In genomic region chr7:98800435-98800834, GRCm38 (mm10) we compare ENCODE assay signal across 19 mouse cellular contexts. TPM values are rescaled to one million over a fixed set of nuclear protein-coding genes. Genes with fewer than 3 reads are reported as not detected.
DNase-seq lines count a peak whose midpoint lies in the region; ATAC-seq lines count a peak whose summit lies in the region.
"Had no signal": no experiment of that assay in that cellular context is flagged by ENCODE, and none has a peak within 500 bp of the region (broad histone marks: within the 10 kb centered on the region; RNA-seq: fewer than 3 reads in every experiment).

No protein-coding gene starts in this region.

- no peak for ATAC-seq in heart, embryonic 13.5 days (ENCODE audit: extremely low read depth, insufficient number of reproducible peaks, low FRiP score, low TSS enrichment)
- no peak for ATAC-seq in midbrain, embryonic 15.5 days (replicated peaks)
- 0 out of 2 replicates have a peak, but pooled peaks have one; percentile 33 for ATAC-seq in megakaryocyte-erythroid progenitor cell, adult 5-6 weeks (replicated peaks; ENCODE audit: low FRiP score, low TSS enrichment, poor library complexity, severe bottlenecking)
- ATAC-seq: forebrain, embryonic 13.5 days; inflammation-experienced regulatory T-cells, adult 6 months; midbrain, embryonic 16.5 days had no signal

- peak overlapping the region; percentile 14; the same call in 1 of the 2 replicates for H3K4me2 ChIP-seq in heart, embryonic 13.5 days
- H3K4me2 ChIP-seq in midbrain, embryonic 15.5 days, result no peak overlapping the region
- H3K4me2 ChIP-seq: forebrain, embryonic 13.5 days; hindbrain, embryonic 12.5 days; limb, embryonic 15.5 days; liver, embryonic 15.5 days had no signal

- no peaks in the 10 kb centered on the region for H3K9me3 ChIP-seq in heart, embryonic 13.5 days
- H3K9me3 ChIP-seq in midbrain, embryonic 10.5 days (replicated peaks), result no peaks in the 10 kb centered on the region
- H3K9me3 ChIP-seq in midbrain, embryonic 15.5 days, result no peaks in the 10 kb centered on the region
- H3K9me3 ChIP-seq: hindbrain, embryonic 12.5 days; limb, embryonic 15.5 days; liver, embryonic 15.5 days had no signal

- H3K27ac ChIP-seq in heart, embryonic 13.5 days (replicated peaks), result no peak overlapping the region
- H3K27ac ChIP-seq in midbrain, embryonic 10.5 days (replicated peaks), result 0 out of 2 replicates have a peak overlapping the region, but pooled peaks have one; percentile 6
- H3K27ac ChIP-seq in midbrain, embryonic 15.5 days, result no peak overlapping the region
- H3K27ac ChIP-seq: forebrain, embryonic 13.5 days; hindbrain, embryonic 12.5 days; limb, embryonic 15.5 days; liver, embryonic 15.5 days had no signal

- H3K9ac ChIP-seq in heart, embryonic 13.5 days, result no peak overlapping the region
- no peak overlapping the region for H3K9ac ChIP-seq in midbrain, embryonic 15.5 days
- H3K9ac ChIP-seq: forebrain, embryonic 13.5 days; hindbrain, embryonic 12.5 days; limb, embryonic 15.5 days; liver, embryonic 15.5 days had no signal

- no peak for DNase-seq in heart, adult 8-10 months (ENCODE audit: low spot score)
- DNase-seq in midbrain, embryonic 10.5 days (ENCODE audit: low spot score), result no peak
- DNase-seq in NIH3T3 (ENCODE audit: low read depth), result peak; percentile 14
- DNase-seq in adipocyte (ENCODE audit: low spot score), result no peak
- DNase-seq in T-cell, adult 2 months (ENCODE audit: low spot score), result no peak
- DNase-seq: cerebellum, adult 9-10 months; kidney, adult 2 months; kidney, postnatal 10 days; thymus, adult 18-20 months had no signal

- WGBS in heart, embryonic 13.5 days, result 58% methylated on average over 8 of the region's 8 CpGs
- whole genome bisulfite sequencing in midbrain, embryonic 10.5 days, result 76% methylated on average over 8 of the region's 8 CpGs
- WGBS in midbrain, embryonic 15.5 days, result 71% methylated on average over 8 of the region's 8 CpGs

- no peaks in the 10 kb centered on the region for H3K36me3 ChIP-seq in heart, embryonic 13.5 days
- no peaks in the 10 kb centered on the region for H3K36me3 ChIP-seq in midbrain, embryonic 10.5 days
- H3K36me3 ChIP-seq in midbrain, embryonic 15.5 days (replicated peaks), result no peaks in the 10 kb centered on the region
- H3K36me3 ChIP-seq: hindbrain, embryonic 12.5 days; limb, embryonic 15.5 days; liver, embryonic 15.5 days had no signal

- H3K27me3 ChIP-seq in heart, embryonic 13.5 days (replicated peaks), result no peaks in the 10 kb centered on the region
- 0 out of 2 replicates have a peak, but pooled peaks cover 3% of the 10 kb centered on the region for H3K27me3 ChIP-seq in midbrain, embryonic 10.5 days (ENCODE audit: low read depth, poor library complexity, severe bottlenecking)
- H3K27me3 ChIP-seq in midbrain, embryonic 15.5 days (replicated peaks), result no peaks in the 10 kb centered on the region
- H3K27me3 ChIP-seq: forebrain, embryonic 13.5 days; hindbrain, embryonic 12.5 days; limb, embryonic 15.5 days had no signal

- peaks cover 17% of the 10 kb centered on the region for H3K4me1 ChIP-seq in heart, embryonic 13.5 days
- peaks cover 41% of the 10 kb centered on the region for H3K4me1 ChIP-seq in midbrain, embryonic 10.5 days
- H3K4me1 ChIP-seq in midbrain, embryonic 15.5 days, result no peaks in the 10 kb centered on the region
- H3K4me1 ChIP-seq: liver, embryonic 15.5 days had no signal

- H3K4me3 ChIP-seq in heart, embryonic 13.5 days, result no peak overlapping the region
- no peak overlapping the region for H3K4me3 ChIP-seq in midbrain, embryonic 10.5 days
- H3K4me3 ChIP-seq in midbrain, embryonic 15.5 days, result no peak overlapping the region
- H3K4me3 ChIP-seq: forebrain, embryonic 13.5 days; hindbrain, embryonic 12.5 days; limb, embryonic 15.5 days; liver, embryonic 15.5 days had no signal

RNA-seq across cellular contexts. Expression of gene Wnt11, which starts 34.5 kb away (rescaled TPM):
- 15.8 and 17.4 TPM in 2 replicates for polyA plus RNA-seq in heart, embryonic 13.5 days (2015; fragmentation: Nextera tagmentation; extraction: Ambion mirVana)
- 1 to 10 TPM; 4.2 to 7.8 (median 6.4) TPM for total RNA-seq in heart, adult 8-10 months (2022)
- polyA plus RNA-seq in midbrain, embryonic 10.5 days (2016; fragmentation: Nextera tagmentation; extraction: Ambion mirVana), result 0.62 and 0.70 TPM in 2 replicates
- 0.99 and 1.0 TPM in 2 replicates for polyA plus RNA-seq in midbrain, embryonic 15.5 days (2015; fragmentation: Nextera tagmentation; extraction: Ambion mirVana)
- total RNA-seq in megakaryocyte-erythroid progenitor cell, adult 5-6 weeks (2014; fragmentation: Nextera tagmentation), result not detected in 2 replicates
- total RNA-seq in megakaryocyte-erythroid progenitor cell, adult 5-6 weeks (2017), result not detected in 2 replicates
- total RNA-seq: common myeloid progenitor, adult 5-6 weeks had no signal
- polyA plus RNA-seq: inflammation-experienced regulatory T-cells, adult 6 months had no signal
